Mouse (Mus musculus) embryo, embryonic 11 days (tissue): ENCODE data around the gene 1700001K19Rik.
"Not testable (repeated sequence)": the region's sequence is repeated elsewhere in the genome, so short reads cannot be mapped to it uniquely, and the experiment has no call there.

Experiments
- DNase-seq: peaks from one replicate; pipeline ENCODE4 v3.0.0-alpha.2; 2015

1700001K19Rik gene

DNA sequence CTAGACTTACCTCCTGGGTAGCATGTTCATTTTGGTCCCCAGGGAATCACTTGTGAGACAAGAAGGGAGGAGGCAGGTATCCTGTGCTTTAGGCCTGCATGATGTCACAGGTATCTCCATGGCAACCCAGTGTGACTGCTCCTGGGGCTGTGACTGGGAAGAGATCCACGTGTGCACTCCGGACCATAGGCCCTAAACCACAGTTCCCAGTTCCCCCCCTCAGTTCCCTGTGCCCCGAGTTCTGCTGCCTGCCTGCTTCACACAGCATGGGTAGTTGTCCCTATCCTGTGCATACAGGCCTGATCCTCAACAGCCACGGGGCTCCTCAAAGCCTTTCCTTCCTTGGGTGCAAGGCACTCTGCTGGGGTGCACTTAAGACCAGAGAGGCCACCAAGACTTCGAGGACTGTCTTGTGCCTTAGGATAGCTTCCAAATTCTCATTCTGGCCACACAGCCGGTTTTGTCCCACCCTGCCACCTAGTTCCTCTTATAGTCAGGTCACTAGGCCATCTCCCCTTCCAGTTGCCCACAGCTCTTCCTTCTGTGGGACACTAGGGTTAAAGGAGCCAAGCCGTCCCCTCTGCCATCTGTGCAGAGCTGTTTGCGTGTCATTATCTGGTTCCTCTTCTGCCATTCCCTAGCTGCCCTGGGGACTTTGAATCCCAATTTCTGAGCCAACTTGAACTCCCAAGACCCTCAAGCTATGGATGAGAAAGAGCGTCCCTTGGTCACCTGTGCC, at the start of gene 1700001K19Rik:
TSS of gene 1700001K19Rik (minus strand) at position 59 of the 739 bp plus-strand sequence.
- no peak for DNase-seq

DNA sequence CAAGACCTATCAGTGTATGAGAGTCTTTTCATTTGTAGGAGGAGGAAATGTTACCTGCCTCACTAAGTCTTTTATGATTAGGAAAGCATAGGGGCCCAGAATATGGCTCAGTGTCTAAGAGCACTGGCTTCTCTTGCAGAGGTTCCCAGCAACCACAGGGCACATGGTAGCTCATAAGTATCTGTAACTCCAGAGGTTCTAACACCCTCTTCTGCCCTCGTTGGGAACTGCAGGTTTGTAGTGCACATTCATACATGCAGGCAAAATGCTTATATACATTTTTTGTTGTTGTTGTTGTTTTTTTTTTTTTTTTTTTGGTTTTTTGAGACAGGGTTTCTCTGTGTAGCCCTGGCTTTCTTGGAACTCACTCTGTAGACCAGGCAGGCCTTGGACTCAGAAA, 44.0 kb upstream of the 1700001K19Rik start:
- no peak for DNase-seq

- DNase-seq: no peak
Measured at GRCm38 (mm10) chr12:110725489-110725888, 43.1 kb upstream of the 1700001K19Rik start.

DNA sequence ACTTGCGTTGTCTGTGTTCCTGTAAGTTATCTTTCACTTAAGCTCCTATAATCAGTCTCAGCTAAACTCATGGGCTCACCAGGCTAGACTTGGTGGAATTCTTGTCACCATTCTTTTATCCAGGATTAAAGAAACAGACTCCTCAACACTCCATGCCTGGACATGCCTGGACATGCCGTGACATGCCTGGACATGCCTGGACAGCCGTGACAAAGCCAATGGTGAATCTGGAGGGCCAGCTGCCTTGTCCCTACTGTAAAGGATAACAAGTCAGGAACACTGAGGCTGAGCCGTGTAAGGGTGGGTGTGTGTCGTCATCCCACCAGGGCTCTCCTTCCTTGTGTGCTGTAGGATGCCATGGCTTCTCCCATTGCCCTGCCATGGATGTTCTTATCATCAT, 42.6 kb upstream of the 1700001K19Rik start:
- no peak for DNase-seq

DNA sequence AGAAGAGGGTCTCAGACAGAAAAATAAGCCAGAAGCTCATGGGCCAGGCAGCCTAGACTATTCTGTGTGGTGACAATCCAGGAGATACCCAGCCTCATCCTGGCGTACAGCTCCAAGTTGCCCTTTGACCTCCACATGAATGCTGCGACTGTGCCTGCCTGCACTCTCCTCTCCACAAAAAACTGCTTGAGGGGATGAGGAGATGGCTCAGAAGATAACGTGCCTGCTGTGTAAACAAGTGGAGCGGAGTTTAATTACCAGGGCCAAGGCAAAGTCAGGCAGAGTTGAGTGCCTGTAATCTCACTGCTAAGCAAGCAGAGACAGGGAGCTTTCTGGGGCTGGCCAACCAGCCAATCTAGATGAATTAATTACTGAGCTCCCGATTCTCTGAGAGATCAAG, 33.6 kb upstream of the 1700001K19Rik start:
- no peak for DNase-seq

DNA sequence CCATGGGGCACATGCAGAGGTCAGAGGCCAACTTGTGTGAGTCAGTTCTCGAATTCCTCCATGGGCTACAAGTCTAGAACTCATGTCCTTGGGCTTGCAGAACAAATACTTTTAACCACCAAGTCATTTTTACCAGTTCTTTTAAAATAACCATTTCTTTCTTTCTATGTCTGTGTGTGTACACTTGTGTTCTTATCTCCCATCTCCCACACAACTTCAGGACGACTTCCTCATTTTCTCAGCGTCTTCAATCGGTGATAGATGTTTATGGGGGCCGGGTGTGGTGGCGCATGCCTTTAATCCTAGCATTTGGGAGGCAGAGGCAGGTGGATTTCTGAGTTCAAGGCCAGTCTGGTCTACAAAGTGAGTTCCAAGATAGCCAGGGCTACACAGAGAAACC, 31.8 kb upstream of the 1700001K19Rik start:
- DNase-seq: no peak

DNA sequence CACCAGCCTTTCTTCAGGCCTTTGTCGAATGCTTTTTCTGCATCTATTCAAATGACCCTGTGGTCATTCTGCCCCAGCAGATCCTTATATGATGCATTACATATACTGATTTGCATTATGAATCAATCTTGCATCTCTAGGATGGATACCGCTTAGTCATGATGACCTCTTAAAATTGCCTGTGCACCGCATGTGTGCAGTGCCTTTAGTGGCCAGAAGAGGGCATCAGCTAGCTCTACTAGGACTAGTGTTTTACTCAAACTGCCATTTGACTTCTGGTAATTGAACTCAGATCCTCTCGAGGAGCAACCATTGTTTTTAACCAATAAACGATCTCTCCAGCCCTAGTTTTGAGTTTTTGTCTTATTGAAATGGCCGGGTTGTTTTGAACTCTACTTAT, 31.4 kb upstream of the 1700001K19Rik start:
- DNase-seq: no peak

DNA sequence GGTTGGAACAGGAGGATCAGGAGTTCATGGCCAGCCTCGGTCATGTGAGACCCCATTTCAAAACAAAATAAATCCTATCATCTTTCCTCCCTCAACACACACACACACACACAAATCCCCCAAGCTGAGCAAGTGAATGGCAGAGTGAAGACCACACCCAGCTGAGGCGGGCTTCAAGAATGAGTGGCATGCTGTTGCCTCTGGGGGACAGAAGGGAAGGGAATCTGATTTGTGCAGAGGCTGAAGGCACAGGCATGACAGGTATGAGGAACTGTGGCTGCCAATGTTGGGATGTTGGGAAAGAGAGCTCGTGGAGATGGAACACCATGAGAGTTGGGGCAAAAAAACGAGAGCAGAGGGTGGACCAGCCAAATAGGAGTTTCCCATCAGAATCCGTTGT, 28.9 kb upstream of the 1700001K19Rik start:
- DNase-seq: no peak

GRCm38 (mm10) chr12:110707451-110707850, 25.0 kb upstream of the 1700001K19Rik start:
- DNase-seq: no peak

DNA sequence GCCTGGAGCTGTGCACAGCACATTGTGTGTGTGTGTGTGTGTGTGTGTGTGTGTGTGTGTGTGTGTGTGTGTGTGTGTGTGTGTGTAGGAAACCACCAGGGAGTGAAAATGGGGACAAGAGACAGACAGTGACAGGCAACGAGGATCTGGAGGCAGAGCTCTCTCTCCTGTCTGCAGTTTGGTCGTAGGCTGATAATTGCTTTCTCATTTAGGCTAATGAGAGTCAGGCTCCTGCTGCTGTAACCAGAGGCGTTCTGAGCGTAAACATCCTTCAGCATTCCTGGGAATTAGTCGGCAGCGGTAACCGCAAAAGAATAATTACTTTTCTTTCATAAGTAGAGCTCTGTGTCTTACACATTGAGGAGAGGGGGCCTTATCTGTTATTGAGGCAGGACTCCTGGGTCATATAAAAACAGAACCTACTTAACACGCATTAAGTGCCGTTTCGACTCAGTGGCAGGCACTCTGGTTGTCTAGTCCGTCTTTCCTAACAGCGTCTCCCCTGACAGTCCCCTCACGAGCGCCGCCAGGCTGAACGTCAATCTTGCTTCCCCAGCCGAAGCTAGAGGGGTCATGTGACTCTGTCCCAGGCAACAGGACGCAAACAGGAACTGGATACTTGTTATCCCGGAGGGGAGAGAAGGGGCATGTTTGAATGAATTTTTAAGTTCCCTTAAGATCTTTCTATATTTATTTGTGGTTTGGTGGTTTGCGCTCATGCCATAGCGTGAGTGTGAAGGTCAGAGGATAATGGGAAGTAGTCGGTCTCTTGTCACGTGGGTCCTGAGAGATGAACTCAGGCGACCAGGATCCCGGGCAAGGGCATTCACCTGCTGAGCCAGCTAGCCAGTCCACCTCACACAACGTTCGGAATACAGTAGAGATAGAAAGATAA, 24.2 kb upstream of the 1700001K19Rik start:
- DNase-seq: peak; percentile 80

DNA sequence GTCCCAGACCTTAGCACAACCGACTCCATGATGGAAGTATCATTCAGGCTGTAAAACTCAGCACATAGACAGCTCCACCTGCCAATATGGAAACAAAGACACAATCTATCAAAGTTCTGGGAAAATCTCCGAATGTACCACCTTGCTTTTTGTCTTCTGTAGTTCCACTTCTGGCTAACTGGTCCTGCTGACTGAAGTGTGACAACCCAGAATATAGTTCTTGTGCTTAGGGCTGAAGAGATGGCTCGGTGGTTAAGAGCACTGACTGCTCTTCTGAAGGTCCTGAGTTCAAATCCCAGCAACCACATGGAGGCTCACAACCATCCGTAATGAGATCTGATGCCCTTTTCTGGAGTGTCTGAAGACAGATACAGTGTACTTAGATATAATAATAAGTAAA, 23.0 kb upstream of the 1700001K19Rik start:
- DNase-seq: not testable (repeated sequence)

DNA sequence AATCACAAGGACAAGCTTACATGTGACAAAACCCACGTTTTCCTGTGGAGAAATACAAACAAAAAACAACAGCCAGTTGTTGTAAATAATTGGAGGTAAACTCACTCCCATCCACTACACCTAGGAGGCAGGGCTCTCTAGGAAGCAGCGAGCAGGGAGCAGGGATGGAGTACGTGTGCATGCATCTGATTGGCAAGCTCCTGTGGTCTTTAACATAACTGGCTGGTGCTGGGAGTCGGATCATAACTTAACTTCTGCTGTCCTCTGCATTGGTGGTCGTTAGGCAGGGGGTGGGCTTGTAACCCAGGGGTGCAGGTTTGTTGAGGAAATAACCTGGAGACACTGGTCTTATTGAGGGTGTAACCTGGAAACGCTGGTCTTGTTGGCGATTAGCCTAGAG, 21.3 kb upstream of the 1700001K19Rik start:
- no peak for DNase-seq

DNA sequence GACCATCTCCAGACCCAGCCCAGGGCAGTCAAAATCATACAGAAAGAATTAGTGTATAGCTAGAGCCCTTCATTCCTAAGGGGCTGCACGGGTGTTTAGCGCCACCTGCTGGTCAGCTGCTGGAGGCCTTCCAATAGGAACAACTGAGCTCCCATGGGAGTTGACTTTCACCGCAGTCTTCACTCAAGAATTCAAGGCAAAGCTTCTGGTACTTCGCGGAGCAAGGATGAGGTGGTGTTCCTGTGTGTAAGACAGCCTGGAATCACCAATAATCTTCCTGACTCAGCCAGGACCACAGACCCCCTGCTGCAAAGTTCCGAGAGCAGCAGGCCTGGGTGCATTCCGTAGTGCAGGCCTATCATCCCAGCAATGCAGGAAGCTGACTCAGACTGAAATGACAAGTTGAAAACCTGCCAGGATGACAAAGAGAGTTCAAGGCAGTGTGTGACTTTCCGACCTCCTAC, 20.6 kb upstream of the 1700001K19Rik start:
- peak; percentile 92 for DNase-seq

DNA sequence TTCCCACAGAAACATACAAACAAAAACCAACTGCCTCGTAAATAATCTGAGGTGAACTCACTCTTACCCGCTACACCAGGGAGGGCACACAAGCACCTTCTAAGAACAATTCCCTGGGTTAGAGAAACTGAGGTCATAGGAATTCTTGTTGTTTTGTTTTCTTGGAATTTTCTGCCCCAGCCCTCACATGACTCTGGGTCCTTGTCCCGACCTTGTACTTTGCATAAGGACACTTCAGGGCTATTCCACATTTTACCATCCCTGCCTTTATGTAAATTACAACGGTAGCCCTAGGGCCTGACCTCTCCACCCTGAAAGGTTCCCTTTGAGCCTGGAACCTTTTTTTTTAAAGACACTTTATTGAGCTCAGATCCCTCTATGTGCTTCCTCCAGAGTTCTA, 20.1 kb upstream of the 1700001K19Rik start, which contains the start of gene Hsp90aa1:
TSS of gene Hsp90aa1 (minus strand) at position 173 of the 400 bp plus-strand sequence.
- DNase-seq: no peak

DNA sequence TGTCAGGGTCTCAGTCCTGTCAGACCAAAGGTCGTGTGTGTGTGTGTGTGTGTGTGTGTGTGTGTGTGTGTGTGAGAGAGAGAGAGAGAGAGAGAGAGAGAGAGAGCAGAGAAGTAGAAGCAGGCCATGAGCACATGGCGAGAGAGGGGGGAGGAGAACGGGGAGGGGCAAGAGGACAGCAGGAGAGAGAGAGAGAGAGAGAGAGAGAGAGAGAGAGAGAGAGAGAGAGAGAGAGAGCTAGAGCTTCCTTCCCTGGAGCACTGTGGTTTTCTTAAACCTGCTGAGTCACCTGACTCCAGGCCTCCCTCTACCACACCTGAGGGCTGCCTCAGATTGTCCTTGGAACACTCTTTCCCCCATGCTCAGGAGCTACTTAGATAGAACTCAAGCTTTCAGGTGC, 18.9 kb upstream of the 1700001K19Rik start:
- not testable (repeated sequence) for DNase-seq

DNA sequence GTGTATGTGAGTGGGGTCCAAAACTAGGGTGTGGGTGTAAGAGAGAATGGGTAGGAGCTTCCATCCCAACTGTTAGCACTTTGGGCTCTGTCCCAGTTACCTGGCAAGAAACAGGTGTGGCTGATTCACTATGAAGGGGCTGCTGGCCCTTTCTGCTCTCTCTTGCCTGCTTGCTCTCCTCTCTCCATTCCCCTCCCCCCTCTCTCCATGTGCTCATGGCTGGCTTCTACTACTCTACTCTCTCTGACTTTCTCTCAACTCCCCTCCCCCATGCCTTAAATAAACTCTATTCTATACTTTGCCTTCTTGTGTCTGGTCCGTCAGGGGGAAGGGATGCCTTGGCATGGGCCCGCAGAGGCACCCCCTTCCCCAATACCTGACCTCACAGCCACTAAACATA, 18.3 kb upstream of the 1700001K19Rik start:
- DNase-seq: no peak

DNA sequence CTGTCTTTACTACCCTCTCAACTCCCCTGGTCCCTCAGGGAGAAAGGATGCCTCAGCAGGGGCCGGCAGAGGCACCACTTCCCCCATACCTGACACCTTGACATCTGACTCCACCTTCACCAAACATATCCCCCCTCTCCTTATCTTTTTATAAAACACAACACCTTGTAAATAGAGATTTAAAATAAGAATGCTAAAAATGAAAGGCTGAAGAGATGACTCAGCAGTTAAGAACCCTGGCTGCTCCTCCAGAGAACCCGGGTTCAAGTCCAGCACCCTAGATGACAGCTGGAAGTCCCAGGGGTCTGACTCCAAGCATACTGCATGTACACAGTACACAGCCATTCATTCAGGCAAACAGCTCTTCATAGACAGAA, 16.7 kb upstream of the 1700001K19Rik start:
- DNase-seq: no peak

- peak; percentile 39 for DNase-seq
Measured at GRCm38 (mm10) chr12:110698523-110699170, 16.2 kb upstream of the 1700001K19Rik start.

DNA sequence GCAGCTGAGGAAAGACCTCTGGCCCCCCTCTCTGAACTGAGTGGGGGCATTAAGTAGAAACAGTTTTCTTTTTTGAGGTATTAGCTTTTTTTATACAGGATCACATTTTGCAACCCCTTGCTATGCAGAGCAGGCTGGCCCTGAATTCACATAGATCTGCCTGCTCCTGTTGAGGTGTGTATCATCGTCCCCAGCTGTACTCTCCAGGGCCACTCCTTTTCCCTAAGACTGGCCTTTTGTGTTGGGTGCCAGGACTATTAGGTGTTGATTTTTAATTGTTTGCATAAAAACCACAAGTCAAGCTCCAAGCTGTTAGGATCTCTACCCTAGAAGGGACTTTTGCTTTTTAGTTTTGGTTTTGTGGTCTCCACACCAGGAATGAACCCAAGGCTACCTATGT, 15.7 kb upstream of the 1700001K19Rik start:
- DNase-seq: no peak

- no peak for DNase-seq
Measured at GRCm38 (mm10) chr12:110697457-110697856, 15.0 kb upstream of the 1700001K19Rik start.

DNA sequence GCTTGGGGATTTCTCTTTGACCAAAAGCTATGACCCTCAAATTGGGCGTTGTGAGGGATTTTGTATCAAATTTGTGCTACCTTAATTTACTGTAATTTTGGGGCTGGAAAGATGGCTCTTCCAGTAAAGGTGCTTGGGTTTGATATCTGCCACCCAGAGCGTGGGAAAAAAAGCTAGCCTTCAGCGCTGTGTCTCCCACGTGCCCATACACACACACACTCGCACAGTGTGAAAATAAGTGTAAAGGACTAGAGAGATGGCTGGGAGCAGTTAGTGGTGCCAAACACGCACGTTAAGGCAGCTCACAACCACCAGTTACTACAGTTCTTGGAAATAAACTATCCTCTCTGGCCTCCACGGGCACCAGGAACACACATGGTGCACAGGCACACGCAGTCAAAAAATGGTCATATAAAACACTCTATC, 14.6 kb upstream of the 1700001K19Rik start:
- no peak for DNase-seq

DNA sequence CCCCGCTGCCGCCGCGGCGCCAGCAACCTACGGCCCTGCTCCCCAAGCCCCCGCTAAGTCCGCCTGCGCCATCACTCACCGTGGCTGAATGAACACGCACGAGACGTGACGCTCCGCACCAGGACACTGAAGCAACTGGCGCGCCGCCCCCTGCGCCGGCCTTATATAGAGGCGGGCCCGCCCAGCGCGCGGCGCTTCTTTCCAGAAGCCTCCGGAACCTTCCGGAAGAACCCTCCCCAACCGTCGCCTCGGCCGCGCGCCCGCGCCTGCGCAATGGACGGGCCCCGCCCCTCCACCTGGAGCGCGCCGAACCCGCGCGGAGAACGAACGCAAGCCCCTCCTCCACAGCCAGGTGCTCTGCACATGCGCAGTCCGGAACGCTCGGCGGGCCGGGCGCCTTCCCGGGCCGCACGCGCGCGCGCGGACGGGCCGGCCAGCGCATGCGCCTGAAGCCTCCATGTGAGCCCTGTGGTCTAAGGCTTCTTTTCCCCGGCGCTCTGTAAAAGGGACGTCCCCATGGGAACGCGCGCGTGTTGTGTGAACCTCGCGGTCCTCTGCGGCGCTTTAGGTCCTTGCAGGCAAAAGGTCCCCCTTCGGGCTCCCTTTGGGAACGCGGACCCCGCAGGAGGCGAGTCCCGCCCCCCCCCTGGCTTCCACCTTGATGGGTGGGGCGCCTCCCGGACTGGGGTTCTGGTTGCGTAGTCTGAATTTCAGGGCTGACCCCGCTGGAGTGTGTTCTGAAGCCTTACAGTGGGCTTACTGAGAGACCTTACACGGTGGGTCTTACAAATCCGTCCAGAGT, 14.0 kb upstream of the 1700001K19Rik start:
- DNase-seq: peak; percentile 97
